Mouse (Mus musculus) forebrain, embryonic 16.5 days (tissue): ENCODE data around the gene Gm12166. TPM values are rescaled to one million over a fixed set of nuclear protein-coding genes. Genes with fewer than 3 reads are reported as not detected.
"Not testable (repeated sequence)": the region's sequence is repeated elsewhere in the genome, so short reads cannot be mapped to it uniquely, and the experiment has no call there.

Experiments
- ATAC-seq: fragments of 200-750 bp; cut with Nextera tagmentation; 2 replicates; pipeline ENCODE4 v1.8.0; 2017; ENCODE audit warnings: mild to moderate bottlenecking, moderate library complexity
- H3K27ac ChIP-seq: fragments of 300-500 bp; sonication (generic); 2 replicates; pipeline ENCODE4 v1.5.1; 2014; ENCODE audit warnings: low read length, control low read depth
- H3K27me3 ChIP-seq: fragments of 300-500 bp; sonication (generic); replicated peaks from 2 replicates; pipeline ENCODE4 v1.6.1; 2014; ENCODE audit warnings: low read length; ENCODE audit not compliant: control insufficient read depth, insufficient read depth
- H3K36me3 ChIP-seq: fragments of 300-500 bp; sonication (generic); 2 replicates; pipeline ENCODE4 v1.6.1; 2014; ENCODE audit not compliant: control insufficient read depth, insufficient read depth
- H3K4me1 ChIP-seq: fragments of 300-500 bp; sonication (generic); replicated peaks from 2 replicates; pipeline ENCODE4 v1.6.1; 2014; ENCODE audit warnings: low read length; ENCODE audit not compliant: control insufficient read depth, insufficient read depth
- H3K4me2 ChIP-seq: fragments of 300-500 bp; sonication (generic); 2 replicates; pipeline ENCODE4 v1.6.1; 2014; ENCODE audit warnings: mild to moderate bottlenecking, low read length, control low read depth
- H3K4me3 ChIP-seq: fragments of 300-500 bp; sonication (generic); replicated peaks from 2 replicates; pipeline ENCODE4 v1.5.1; 2014; ENCODE audit warnings: mild to moderate bottlenecking, low read length, control low read depth
- H3K9ac ChIP-seq: fragments of 300-500 bp; sonication (generic); replicated peaks from 2 replicates; pipeline ENCODE4 v1.6.1; 2014; ENCODE audit warnings: low read depth, low read length, control low read depth
- H3K9me3 ChIP-seq: fragments of 300-500 bp; sonication (generic); 2 replicates; pipeline ENCODE4 v1.6.1; 2016; ENCODE audit warnings: low read length; ENCODE audit not compliant: control insufficient read depth
- WGBS: fragments of 180-500 bp; shearing (Covaris S2); extraction: QIAGEN DNeasy Blood & Tissue Kit; methylation state at CpG from one replicate; pipeline ENCODE4 v1.1.7; 2014; 5-methylcytosine and 5-hydroxymethylcytosine counted together
- polyA plus RNA-seq: library from polyadenylated mRNA; unstranded; fragments of >200 nt; fragmentation: Nextera tagmentation; extraction: Ambion mirVana; gene quantifications from 2 replicates; pipeline ENCODE4 v1.2.1, GENCODE M21; 2015

The Gm12166 gene
- polyA plus RNA-seq, 1 experiment from 2014 or later = 5.0 TPM

GRCm38 (mm10) chr11:46058011-46058410, 5.9 kb upstream of the Gm12166 start:
- no peak overlapping the region for H3K4me3 ChIP-seq
- WGBS = 66% methylated on average over 9 of the region's 9 CpGs
- no peaks in the 10 kb centered on the region; the same call in 1 of the 2 replicates for H3K36me3 ChIP-seq
- no peak overlapping the region for H3K27ac ChIP-seq
- H3K27me3 ChIP-seq = no peaks in the 10 kb centered on the region
- no peak overlapping the region for H3K9ac ChIP-seq
- no peak for ATAC-seq
- no peaks in the 10 kb centered on the region for H3K9me3 ChIP-seq
- peak overlapping the region; percentile 64 for H3K4me2 ChIP-seq
- peaks cover 18% of the 10 kb centered on the region for H3K4me1 ChIP-seq

GRCm38 (mm10) chr11:46056770-46057411, 4.8 kb upstream of the Gm12166 start:
- H3K9me3 ChIP-seq = no peaks in the 10 kb centered on the region
- H3K27ac ChIP-seq = peak overlapping the region; percentile 81
- H3K4me2 ChIP-seq = peak overlapping the region; percentile 64
- H3K9ac ChIP-seq = peak overlapping the region; percentile 98
- H3K4me1 ChIP-seq = peaks cover 18% of the 10 kb centered on the region
- WGBS = 5% methylated on average over 25 of the region's 25 CpGs
- no peaks in the 10 kb centered on the region; the same call in 1 of the 2 replicates for H3K36me3 ChIP-seq
- peak overlapping the region; percentile 73 for H3K4me3 ChIP-seq
- ATAC-seq = peak; percentile 21
- H3K27me3 ChIP-seq = no peaks in the 10 kb centered on the region

- Histone ChIP-seq H3K4me1 (peaks cover 18% of the 10 kb centered on the region), H3K9me3 (no peaks in the 10 kb centered on the region), H3K36me3 (no peaks in the 10 kb centered on the region), H3K9ac (peak within 1 kb of the TSS; percentile 98), H3K27ac (peak within 1 kb of the TSS; percentile 81), H3K4me3 (peak within 1 kb of the TSS; percentile 73), H3K27me3 (no peaks in the 10 kb centered on the region), H3K4me2 (peak within 1 kb of the TSS; percentile 64)
- ATAC-seq = peak; percentile 90
- under 1% methylated on average over 51 of the region's 51 CpGs for WGBS
Observed at GRCm38 (mm10) chr11:46055896-46056769, 4.0 kb upstream of the Gm12166 start, which contains the start of gene Adam19. Gene Adam19, plus strand, starts transcription at chr11:46055992.

GRCm38 (mm10) chr11:46054911-46055895, 3.1 kb upstream of the Gm12166 start:
- 28% methylated on average over 13 of the region's 13 CpGs for WGBS
- peak overlapping the region; percentile 81; the same call in 1 of the 2 replicates for H3K27ac ChIP-seq
- no peaks in the 10 kb centered on the region for H3K36me3 ChIP-seq
- no peaks in the 10 kb centered on the region for H3K9me3 ChIP-seq
- peak overlapping the region; percentile 73 for H3K4me3 ChIP-seq
- ATAC-seq = peak; percentile 2
- H3K4me2 ChIP-seq = peak overlapping the region; percentile 64
- no peaks in the 10 kb centered on the region for H3K27me3 ChIP-seq
- peak overlapping the region; percentile 98 for H3K9ac ChIP-seq
- H3K4me1 ChIP-seq = peaks cover 18% of the 10 kb centered on the region

GRCm38 (mm10) chr11:46054311-46054710, 2.2 kb upstream of the Gm12166 start:
- peaks cover 18% of the 10 kb centered on the region for H3K4me1 ChIP-seq

GRCm38 (mm10) chr11:46053457-46053856, 1.3 kb upstream of the Gm12166 start:
- not testable (repeated sequence) for H3K9ac ChIP-seq, H3K27ac ChIP-seq, H3K36me3 ChIP-seq, H3K9me3 ChIP-seq, H3K27me3 ChIP-seq, ATAC-seq, H3K4me3 ChIP-seq, H3K4me2 ChIP-seq
- peaks cover 18% of the 10 kb centered on the region for H3K4me1 ChIP-seq
- 96% methylated on average over 3 of the region's 3 CpGs for WGBS

More at GRCm38 (mm10) chr11:46054311-46054710, 2.2 kb upstream of the Gm12166 start:
- Histone ChIP-seq H3K9ac (no peak overlapping the region), H3K4me2 (no peak overlapping the region), H3K36me3 (no peaks in the 10 kb centered on the region), H3K27me3 (no peaks in the 10 kb centered on the region), H3K9me3 (no peaks in the 10 kb centered on the region), H3K27ac (no peak overlapping the region), H3K4me3 (no peak overlapping the region)
- no peak for ATAC-seq
- 59% methylated on average over 5 of the region's 5 CpGs for WGBS

GRCm38 (mm10) chr11:46047264-46047663, 4.9 kb downstream of the Gm12166 start:
- no peak for ATAC-seq
- H3K4me1 ChIP-seq = no peaks in the 10 kb centered on the region
- H3K27ac ChIP-seq = no peak overlapping the region
- 93% methylated on average over 3 of the region's 3 CpGs for WGBS
- no peak overlapping the region for H3K9ac ChIP-seq
- H3K9me3 ChIP-seq = no peaks in the 10 kb centered on the region
- no peak overlapping the region for H3K4me3 ChIP-seq
- H3K36me3 ChIP-seq = no peaks in the 10 kb centered on the region
- no peak overlapping the region for H3K4me2 ChIP-seq
- H3K27me3 ChIP-seq = no peaks in the 10 kb centered on the region

GRCm38 (mm10) chr11:46044781-46045180, 7.3 kb downstream of the Gm12166 start:
- Histone ChIP-seq H3K4me2 (no peak overlapping the region), H3K36me3 (no peaks in the 10 kb centered on the region), H3K4me1 (no peaks in the 10 kb centered on the region), H3K27me3 (no peaks in the 10 kb centered on the region), H3K27ac (no peak overlapping the region), H3K4me3 (no peak overlapping the region), H3K9ac (no peak overlapping the region), H3K9me3 (no peaks in the 10 kb centered on the region)
- ATAC-seq = no peak
- 85% methylated on average over 5 of the region's 5 CpGs for WGBS
